Comparison of ENCODE assay signal across 24 mouse cellular contexts in the genomic region with DNA sequence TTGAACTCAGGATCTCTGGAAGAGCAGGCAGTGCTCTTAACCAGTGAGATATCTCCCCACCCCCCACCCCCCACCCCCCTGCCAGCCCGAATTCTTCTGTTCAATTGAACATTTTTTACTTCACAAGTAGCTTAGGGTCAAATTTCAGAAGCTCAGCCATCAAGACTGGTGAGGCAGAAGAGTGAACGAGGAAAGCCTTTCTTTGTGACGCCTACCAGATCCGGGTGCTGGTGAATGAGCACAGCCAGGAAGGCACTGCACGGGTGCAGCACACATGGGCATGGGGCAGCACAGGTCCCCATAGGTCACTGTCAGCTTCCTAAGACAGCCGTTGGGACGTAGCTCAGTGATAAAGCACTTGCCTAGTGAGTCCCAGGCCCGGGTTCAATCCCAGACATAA. TPM values are rescaled to one million over a fixed set of nuclear protein-coding genes. Genes with fewer than 3 reads are reported as not detected.
DNase-seq lines count a peak whose midpoint lies in the region; ATAC-seq and TF ChIP-seq lines count a peak whose summit lies in the region.
"Had no signal": no experiment of that assay in that cellular context is flagged by ENCODE, and none has a peak within 500 bp of the region (broad histone marks: within the 10 kb centered on the region; RNA-seq: fewer than 3 reads in every experiment).

No protein-coding gene starts in this region.

- 0 out of 2 replicates have a peak, but pooled peaks cover under 1% of the 10 kb centered on the region for H3K9me3 ChIP-seq in forebrain, embryonic 12.5 days
- no peaks in the 10 kb centered on the region for H3K9me3 ChIP-seq in forebrain, postnatal 0 days (ENCODE audit: low read length)
- peaks cover 2% of the 10 kb centered on the region for H3K9me3 ChIP-seq in midbrain, embryonic 10.5 days (replicated peaks)
- no peaks in the 10 kb centered on the region for H3K9me3 ChIP-seq in midbrain, embryonic 13.5 days
- H3K9me3 ChIP-seq: embryonic facial prominence, embryonic 15.5 days; G1E; heart, embryonic 15.5 days had no signal

- TF ChIP-seq CTCF in forebrain, postnatal 0 days (IDR thresholded peaks at IDR 0.05; ENCODE audit: low read depth): no peak

- no peak for ATAC-seq in forebrain, embryonic 12.5 days (ENCODE audit: low FRiP score)
- no peak for ATAC-seq in forebrain, postnatal 0 days
- ATAC-seq in midbrain, embryonic 13.5 days: no peak
- ATAC-seq: CD4-positive, CD25-positive, alpha-beta regulatory T cell, adult 4 months; forebrain, embryonic 13.5 days; hindbrain, embryonic 16.5 days had no signal

- no peaks in the 10 kb centered on the region for H3K27me3 ChIP-seq in forebrain, embryonic 12.5 days
- H3K27me3 ChIP-seq in forebrain, postnatal 0 days (ENCODE audit: insufficient read depth, low read length): no peaks in the 10 kb centered on the region
- no peaks in the 10 kb centered on the region for H3K27me3 ChIP-seq in midbrain, embryonic 10.5 days (ENCODE audit: low read depth, poor library complexity, severe bottlenecking)
- H3K27me3 ChIP-seq in midbrain, embryonic 13.5 days: no peaks in the 10 kb centered on the region
- H3K27me3 ChIP-seq: embryonic facial prominence, embryonic 15.5 days; forebrain, embryonic 13.5 days; heart, embryonic 15.5 days had no signal

- H3K4me2 ChIP-seq in forebrain, embryonic 12.5 days: no peak overlapping the region
- no peak overlapping the region for H3K4me2 ChIP-seq in forebrain, postnatal 0 days (ENCODE audit: low read depth)
- no peak overlapping the region for H3K4me2 ChIP-seq in midbrain, embryonic 13.5 days (replicated peaks)
- H3K4me2 ChIP-seq: embryonic facial prominence, embryonic 15.5 days; forebrain, embryonic 13.5 days; heart, embryonic 11.5 days; heart, embryonic 15.5 days had no signal

- 0 out of 2 replicates have a peak overlapping the region, but pooled peaks have one; percentile 25 for H3K27ac ChIP-seq in forebrain, embryonic 12.5 days
- no peak overlapping the region for H3K27ac ChIP-seq in forebrain, postnatal 0 days (ENCODE audit: low read depth, low read length)
- H3K27ac ChIP-seq in midbrain, embryonic 10.5 days (replicated peaks): 0 out of 2 replicates have a peak overlapping the region, but pooled peaks have one; percentile 58
- no peak overlapping the region for H3K27ac ChIP-seq in midbrain, embryonic 13.5 days
- H3K27ac ChIP-seq: embryonic facial prominence, embryonic 15.5 days; forebrain, embryonic 13.5 days; heart, embryonic 15.5 days had no signal

- H3K4me1 ChIP-seq in forebrain, embryonic 12.5 days: peaks cover 19% of the 10 kb centered on the region
- H3K4me1 ChIP-seq in forebrain, postnatal 0 days (ENCODE audit: insufficient read depth): no peaks in the 10 kb centered on the region
- H3K4me1 ChIP-seq in midbrain, embryonic 10.5 days: peaks cover 29% of the 10 kb centered on the region
- peaks cover 17% of the 10 kb centered on the region for H3K4me1 ChIP-seq in midbrain, embryonic 13.5 days (replicated peaks)
- H3K4me1 ChIP-seq: embryonic facial prominence, embryonic 15.5 days; heart, embryonic 15.5 days had no signal

- no peak overlapping the region for H3K4me3 ChIP-seq in forebrain, embryonic 12.5 days (replicated peaks)
- no peak overlapping the region for H3K4me3 ChIP-seq in forebrain, postnatal 0 days (ENCODE audit: low read depth, low read length)
- H3K4me3 ChIP-seq in midbrain, embryonic 10.5 days: no peak overlapping the region
- H3K4me3 ChIP-seq in midbrain, embryonic 13.5 days (replicated peaks): no peak overlapping the region
- H3K4me3 ChIP-seq: embryonic facial prominence, embryonic 15.5 days; erythroblast, embryonic 14.5 days; forebrain, embryonic 13.5 days; heart, embryonic 15.5 days had no signal

- peak; percentile 44 for DNase-seq in embryo, embryonic 10 days (ENCODE audit: low spot score)
- DNase-seq in embryo, embryonic 9.5 days (ENCODE audit: extremely low spot score): no peak
- no peak for DNase-seq in forebrain, postnatal 0 days
- no peak for DNase-seq in midbrain, embryonic 10.5 days (ENCODE audit: low spot score)
- no peak for DNase-seq in heart, adult 8-10 months (ENCODE audit: low spot score)
- DNase-seq: adrenal gland, postnatal 10 days; B cell, adult 2 months; cerebellum, adult 11 months; cerebellum, adult 9-10 months; cerebellum, postnatal 25 days; gastrocnemius, postnatal 10 days; heart, adult 18-20 months; heart, postnatal 14 days; kidney, adult 11 months had no signal

- WGBS in forebrain, embryonic 12.5 days: 15% methylated on average over 8 of the region's 8 CpGs
- WGBS in forebrain, postnatal 0 days: 26% methylated on average over 8 of the region's 8 CpGs
- WGBS in midbrain, embryonic 10.5 days: 32% methylated on average over 8 of the region's 8 CpGs
- WGBS in midbrain, embryonic 13.5 days: 19% methylated on average over 8 of the region's 8 CpGs

- H3K36me3 ChIP-seq in forebrain, embryonic 12.5 days (replicated peaks): peaks cover 9% of the 10 kb centered on the region
- peaks cover 8% of the 10 kb centered on the region for H3K36me3 ChIP-seq in forebrain, postnatal 0 days (ENCODE audit: insufficient read depth)
- peaks cover 39% of the 10 kb centered on the region for H3K36me3 ChIP-seq in midbrain, embryonic 10.5 days
- H3K36me3 ChIP-seq in midbrain, embryonic 13.5 days: peaks cover 20% of the 10 kb centered on the region
- H3K36me3 ChIP-seq: G1E had no signal

- no peak overlapping the region for H3K9ac ChIP-seq in forebrain, embryonic 12.5 days
- no peak overlapping the region for H3K9ac ChIP-seq in forebrain, postnatal 0 days
- H3K9ac ChIP-seq in midbrain, embryonic 13.5 days (replicated peaks): no peak overlapping the region
- H3K9ac ChIP-seq: embryonic facial prominence, embryonic 15.5 days; forebrain, embryonic 13.5 days; heart, embryonic 15.5 days had no signal

RNA-seq across cellular contexts. Expression of a gene that starts 33.7 kb away (rescaled TPM):
- polyA plus RNA-seq in forebrain, embryonic 12.5 days (2016; fragmentation: Nextera tagmentation; extraction: Ambion mirVana): 58.1 and 75.4 TPM in 2 replicates
- 367 and 451 TPM in 2 replicates for total RNA-seq in forebrain, postnatal 0 days (2014; rRNA removed)
- polyA plus RNA-seq in forebrain, postnatal 0 days (2015; fragmentation: Nextera tagmentation; extraction: Ambion mirVana): 142 and 179 TPM in 2 replicates
- 17.5 and 29.8 TPM in 2 replicates for polyA plus RNA-seq in midbrain, embryonic 10.5 days (2016; fragmentation: Nextera tagmentation; extraction: Ambion mirVana)
- polyA plus RNA-seq in midbrain, embryonic 13.5 days (2015; fragmentation: Nextera tagmentation; extraction: Ambion mirVana): 41.9 and 61.9 TPM in 2 replicates
- 10 to 100 TPM; 85.3 to 96.5 (median 94.1) TPM for total RNA-seq in heart, adult 8-10 months (2022)

Comparison
In these comparisons a context has a peak if more than half of its experiments do, and no peak if none do; other contexts are left out.
1. H3K27ac ChIP-seq: peak in forebrain, embryonic 12.5 days (single experiment) and midbrain, embryonic 10.5 days (single experiment); none in forebrain, postnatal 0 days (single experiment) and midbrain, embryonic 13.5 days (single experiment).